Mouse (Mus musculus) cerebellum, adult 2 months (tissue): ENCODE results near the gene Htt. TPM values are rescaled to one million over a fixed set of nuclear protein-coding genes. Genes with fewer than 3 reads are reported as not detected.

ENCODE experiments used
- DNase-seq, 2 experiments: peaks; one replicate each; pipeline ENCODE4 v3.0.0; 2021
- H3K27ac ChIP-seq: fragments of 200-500 bp; 2 replicates; pipeline ENCODE4 v1.5.1; 2012; ENCODE audit warnings: low read length, control low read depth, inconsistent platforms; ENCODE audit not compliant: insufficient read depth
- H3K27me3 ChIP-seq: fragments of 200-500 bp; 2 replicates; pipeline ENCODE4 v1.6.1; 2012; ENCODE audit warnings: inconsistent platforms, mild to moderate bottlenecking, low read length, moderate library complexity; ENCODE audit not compliant: control insufficient read depth, insufficient read depth
- H3K4me1 ChIP-seq: fragments of 200-500 bp; 2 replicates; pipeline ENCODE4 v1.6.1; 2011; ENCODE audit warnings: low read length; ENCODE audit not compliant: control insufficient read depth, insufficient read depth
- H3K4me3 ChIP-seq: fragments of 200-500 bp; replicated peaks from 2 replicates; pipeline ENCODE3; 2011; ENCODE audit warnings: mild to moderate bottlenecking, low read depth, low read length, control low read depth; ENCODE audit not compliant: insufficient read depth
- CTCF ChIP-seq: fragments of 200-500 bp; IDR thresholded peaks from 2 replicates; pipeline ENCODE4 v1.5.1; 2011; ENCODE audit warnings: low read depth, mild to moderate bottlenecking, control low read depth, low read length, moderate library complexity, borderline replicate concordance; ENCODE audit not compliant: insufficient read depth
- POLR2A ChIP-seq: fragments of 200-500 bp; IDR thresholded peaks from 2 replicates; pipeline ENCODE4 v1.6.1; 2011; ENCODE audit warnings: low read length, control low read depth, borderline replicate concordance; ENCODE audit not compliant: insufficient read depth
- WGBS: fragments of 180-500 bp; shearing (Covaris S2); methylation state at CpG from one replicate; pipeline ENCODE4 v1.1.7; 2018; 5-methylcytosine and 5-hydroxymethylcytosine counted together
- polyA plus RNA-seq: library from polyadenylated mRNA; depleted of rRNA; stranded (reverse); fragments of >200 nt; gene quantifications from 2 replicates; pipeline ENCODE4 v1.2.3, GENCODE M21; 2012

Gene Htt
- polyA plus RNA-seq, 1 experiment, result 45.4 TPM

GRCm38 (mm10) chr5:34948861-34949760, 187.6 kb downstream of the Htt start, which contains the start of gene Rgs12:
Rgs12 (plus strand) TSS chr5:34949445.
- 2% methylated on average over 84 of the region's 84 CpGs for WGBS

GRCm38 (mm10) chr5:34949769-34950211, 188.2 kb downstream of the Htt start:
- Histone ChIP-seq H3K4me3 (peak overlapping the region; percentile 54), H3K4me1 (no peaks in the 10 kb centered on the region), H3K27ac (peak overlapping the region; percentile 52; the same call in 1 of the 2 replicates), H3K27me3 (no peaks in the 10 kb centered on the region; the same call in 1 of the 2 replicates)
- TF ChIP-seq POLR2A, result no peak
- TF ChIP-seq CTCF, result no peak
- WGBS, result 17% methylated on average over 12 of the region's 12 CpGs
- DNase-seq, result no peak

More at GRCm38 (mm10) chr5:34948861-34949760, 187.6 kb downstream of the Htt start, which contains the start of gene Rgs12:
- Histone ChIP-seq H3K4me1 (no peaks in the 10 kb centered on the region), H3K4me3 (peak within 1 kb of the TSS; percentile 57), H3K27ac (peak within 1 kb of the TSS; percentile 52; the same call in 1 of the 2 replicates), H3K27me3 (no peaks in the 10 kb centered on the region; the same call in 1 of the 2 replicates)
- TF ChIP-seq CTCF (no peak), POLR2A (no peak)
- DNase-seq, result peak; percentile 49 to 58

- H3K4me3 ChIP-seq, result no peak overlapping the region
- 64% methylated on average over 6 of the region's 6 CpGs for WGBS
Measured at GRCm38 (mm10) chr5:34950486-34951160, 189.1 kb downstream of the Htt start.

GRCm38 (mm10) chr5:34951161-34951834, 189.8 kb downstream of the Htt start:
- Histone ChIP-seq H3K27me3 (no peaks in the 10 kb centered on the region; the same call in 1 of the 2 replicates), H3K27ac (no peak overlapping the region), H3K4me3 (no peak overlapping the region), H3K4me1 (peaks cover 4% of the 10 kb centered on the region; the same call in 1 of the 2 replicates)
- no peak for DNase-seq
- WGBS, result 62% methylated on average over 8 of the region's 8 CpGs
- TF ChIP-seq CTCF (no peak), POLR2A (no peak)

More at GRCm38 (mm10) chr5:34950486-34951160, 189.1 kb downstream of the Htt start:
- no peak for TF ChIP-seq CTCF
- TF ChIP-seq POLR2A, result no peak
- Histone ChIP-seq H3K27ac (no peak overlapping the region), H3K27me3 (no peaks in the 10 kb centered on the region; the same call in 1 of the 2 replicates), H3K4me1 (peaks cover 2% of the 10 kb centered on the region; the same call in 1 of the 2 replicates)
- no peak for DNase-seq

- Histone ChIP-seq H3K4me3 (no peak overlapping the region), H3K27me3 (no peaks in the 10 kb centered on the region; the same call in 1 of the 2 replicates), H3K4me1 (peaks cover 4% of the 10 kb centered on the region), H3K27ac (no peak overlapping the region)
- WGBS, result 49% methylated on average over 6 of the region's 6 CpGs
- DNase-seq, result no peak
- TF ChIP-seq CTCF (no peak), POLR2A (no peak)
Measured at GRCm38 (mm10) chr5:34954508-34954907, 193.0 kb downstream of the Htt start.

GRCm38 (mm10) chr5:34955630-34956029, 194.1 kb downstream of the Htt start:
- Histone ChIP-seq H3K4me1 (peaks cover 4% of the 10 kb centered on the region), H3K4me3 (no peak overlapping the region)
- 11% methylated on average over 5 of the region's 5 CpGs for WGBS

GRCm38 (mm10) chr5:34956151-34956550, 194.6 kb downstream of the Htt start:
- TF ChIP-seq POLR2A (no peak), CTCF (no peak)
- DNase-seq, result no peak
- no peak overlapping the region for H3K27ac ChIP-seq
- H3K4me3 ChIP-seq, result no peak overlapping the region
- H3K27me3 ChIP-seq, result no peaks in the 10 kb centered on the region
- peaks cover 4% of the 10 kb centered on the region for H3K4me1 ChIP-seq
- 80% methylated on average over 7 of the region's 7 CpGs for WGBS

More at GRCm38 (mm10) chr5:34955630-34956029, 194.1 kb downstream of the Htt start:
- DNase-seq, result no peak
- Histone ChIP-seq H3K27me3 (no peaks in the 10 kb centered on the region), H3K27ac (no peak overlapping the region)
- TF ChIP-seq CTCF, result no peak
- no peak for TF ChIP-seq POLR2A
